Mouse (Mus musculus) CH12.LX (cell line): ENCODE data around the gene Mindy2. TPM values are rescaled to one million over a fixed set of nuclear protein-coding genes. Genes with fewer than 3 reads are reported as not detected.

Experiments
- DNase-seq: peaks from one replicate; pipeline ENCODE4 v3.0.0-alpha.2; 2013; ENCODE audit errors: extremely low read depth
- H3K27ac ChIP-seq: 2 replicates; pipeline ENCODE4 v1.5.1; 2012; ENCODE audit warnings: low read depth, mild to moderate bottlenecking, control low read depth, moderate library complexity; ENCODE audit not compliant: insufficient read depth
- H3K27me3 ChIP-seq: replicated peaks from 2 replicates; pipeline ENCODE3; 2012; ENCODE audit warnings: inconsistent platforms
- H3K36me3 ChIP-seq, 2 experiments: replicated peaks in 1 of 2; 2 replicates each; pipeline versions ENCODE3 to v1.6.1; 2012; ENCODE audit warnings: inconsistent platforms in 1 of 2, low read length in 1 of 2, mild to moderate bottlenecking in 1 of 2, mixed read lengths in 1 of 2, moderate library complexity in 1 of 2; ENCODE audit not compliant: control insufficient read depth in 1 of 2, insufficient read depth in 1 of 2
- H3K4me1 ChIP-seq, 2 experiments: 2 replicates each; pipeline ENCODE4 v1.6.1; 2012; ENCODE audit warnings: inconsistent platforms in 1 of 2, moderate library complexity in 1 of 2; ENCODE audit not compliant: insufficient read depth in 2 of 2, control insufficient read depth in 1 of 2
- H3K4me2 ChIP-seq: 2 replicates; pipeline ENCODE4 v1.6.1; 2012; ENCODE audit warnings: low read depth, mild to moderate bottlenecking, control low read depth; ENCODE audit not compliant: poor library complexity, insufficient read depth, severe bottlenecking
- H3K4me3 ChIP-seq, 3 experiments: fragments of 150-350 bp in 1 of 3; sonication (generic) in 1 of 3; replicated peaks in 1 of 3; 2 replicates each; pipeline versions ENCODE3 to v1.5.1; 2011 to 2012; ENCODE audit warnings: low read depth in 2 of 3, low read length in 2 of 3, mild to moderate bottlenecking in 2 of 3, moderate library complexity in 2 of 3, control low read depth in 1 of 3, improper control_type of control experiment in 1 of 3, inconsistent platforms in 1 of 3, mixed read lengths in 1 of 3; ENCODE audit not compliant: poor library complexity in 1 of 3
- H3K79me2 ChIP-seq: replicated peaks from 2 replicates; pipeline ENCODE4 v1.6.1; 2012; ENCODE audit warnings: mild to moderate bottlenecking, moderate library complexity; ENCODE audit not compliant: control insufficient read depth, poor library complexity, insufficient read depth, severe bottlenecking; ENCODE audit errors: extremely low read depth
- H3K9ac ChIP-seq: 2 replicates; pipeline ENCODE4 v1.6.1; 2012; ENCODE audit warnings: low read depth, mild to moderate bottlenecking, control low read depth, moderate library complexity; ENCODE audit not compliant: insufficient read depth
- H3K9me3 ChIP-seq: replicated peaks from 2 replicates; pipeline ENCODE3; 2012; ENCODE audit warnings: low read length, inconsistent platforms, mixed read lengths
- CHD2 ChIP-seq: IDR thresholded peaks from 2 replicates; pipeline ENCODE4 v1.6.1; 2011; ENCODE audit warnings: low read length, improper control_type of control experiment
- CTCF ChIP-seq, 2 experiments: IDR thresholded peaks in 1 of 2; conservative IDR thresholded peaks in 1 of 2; 2 replicates each; pipeline ENCODE4 v1.5.1; 2011 to 2012; ENCODE audit warnings: low read depth in 2 of 2, low read length in 2 of 2, improper control_type of control experiment in 1 of 2, inconsistent platforms in 1 of 2, mild to moderate bottlenecking in 1 of 2, moderate library complexity in 1 of 2
- EP300 ChIP-seq: IDR thresholded peaks from 2 replicates; pipeline ENCODE4 v1.6.1; 2011; ENCODE audit warnings: low read length, improper control_type of control experiment
- ETS1 ChIP-seq: conservative IDR thresholded peaks from 2 replicates; pipeline ENCODE4 v1.6.1; 2012; ENCODE audit warnings: low read depth, mild to moderate bottlenecking, inconsistent platforms, low read length, improper control_type of control experiment, moderate library complexity
- GABPA ChIP-seq: IDR thresholded peaks from 2 replicates; pipeline ENCODE4 v1.6.1; 2012; ENCODE audit warnings: low read depth, low read length, improper control_type of control experiment, inconsistent platforms; ENCODE audit not compliant: insufficient replicate concordance
- IRF4 ChIP-seq: IDR thresholded peaks from 2 replicates; pipeline ENCODE4 v1.6.1; 2014; ENCODE audit warnings: low read depth, mild to moderate bottlenecking, inconsistent platforms, low read length, improper control_type of control experiment
- MAFK ChIP-seq: IDR thresholded peaks from 2 replicates; pipeline ENCODE4 v1.6.1; 2011; ENCODE audit warnings: low read length, improper control_type of control experiment; ENCODE audit not compliant: insufficient replicate concordance
- MAX ChIP-seq: IDR thresholded peaks from 2 replicates; pipeline ENCODE4 v1.6.1; 2011; ENCODE audit warnings: low read length, improper control_type of control experiment
- MXI1 ChIP-seq: IDR thresholded peaks from 2 replicates; pipeline ENCODE4 v1.6.1; 2011; ENCODE audit warnings: mild to moderate bottlenecking, low read depth, low read length, improper control_type of control experiment
- NELFE ChIP-seq: IDR thresholded peaks from 2 replicates; pipeline ENCODE4 v1.6.1; 2011; ENCODE audit warnings: low read depth, low read length, improper control_type of control experiment
- PAX5 ChIP-seq: IDR thresholded peaks from 2 replicates; pipeline ENCODE4 v1.6.1; 2012; ENCODE audit warnings: low read length, inconsistent platforms, mixed read lengths
- POLR2A ChIP-seq: IDR thresholded peaks from 2 replicates; pipeline ENCODE4 v1.6.1; 2011; ENCODE audit warnings: low read depth, mild to moderate bottlenecking, improper control_type of control experiment, low read length
- POLR2AphosphoS2 ChIP-seq: IDR thresholded peaks from 2 replicates; pipeline ENCODE4 v1.6.1; 2011; ENCODE audit warnings: low read depth, low read length, improper control_type of control experiment
- RAD21 ChIP-seq: IDR thresholded peaks from 2 replicates; pipeline ENCODE4 v1.6.1; 2011; ENCODE audit warnings: low read depth, mild to moderate bottlenecking, low read length, improper control_type of control experiment, moderate library complexity
- RCOR1 ChIP-seq: conservative IDR thresholded peaks from 2 replicates; pipeline ENCODE4 v1.6.1; 2012; ENCODE audit warnings: low read depth, mild to moderate bottlenecking, inconsistent platforms, low read length, improper control_type of control experiment
- SIN3A ChIP-seq: IDR thresholded peaks from 2 replicates; pipeline ENCODE4 v1.6.1; 2012; ENCODE audit warnings: low read length, improper control_type of control experiment, inconsistent platforms
- TBP ChIP-seq: conservative IDR thresholded peaks from 2 replicates; pipeline ENCODE4 v1.6.1; 2011; ENCODE audit warnings: low read depth, low read length, improper control_type of control experiment
- UBTF ChIP-seq: IDR thresholded peaks from 2 replicates; pipeline ENCODE4 v1.6.1; 2012; ENCODE audit warnings: low read depth, mild to moderate bottlenecking, inconsistent platforms, low read length, improper control_type of control experiment, moderate library complexity
- ZKSCAN1 ChIP-seq: IDR thresholded peaks from 2 replicates; pipeline ENCODE4 v1.6.1; 2012; ENCODE audit warnings: low read depth, inconsistent platforms, low read length, improper control_type of control experiment, borderline replicate concordance
- ZMIZ1 ChIP-seq: IDR thresholded peaks from 2 replicates; pipeline ENCODE4 v1.6.1; 2012; ENCODE audit warnings: low read depth, mild to moderate bottlenecking, inconsistent platforms, low read length, improper control_type of control experiment
- dilution Hi-C: fragments of 300-500 bp; cut with MboI; formaldehyde crosslinking; loops from 2 replicates; pipeline ENCODE4 v1.14.3; 2020; ENCODE audit warnings: low sequenced_read_pairs; ENCODE audit not compliant: extremely low pct_unique_long_range_greater_than_20kb, extremely low pct_ligation_motif_present
- in situ Hi-C: fragments of 300-500 bp; cut with MboI; formaldehyde crosslinking; loops from 3 replicates; pipeline ENCODE4 v1.14.3; 2019; ENCODE audit warnings: low sequenced_read_pairs, low pct_ligation_motif_present, low pct_unique_long_range_greater_than_20kb, mixed read lengths
- polyA plus RNA-seq: library from polyadenylated mRNA; unstranded; fragments of >175 nt; gene quantifications from 2 replicates; pipeline ENCODE4 v1.2.1, GENCODE M21; 2012; ENCODE audit warnings: low read depth; ENCODE audit not compliant: insufficient read length
- total RNA-seq, 2 experiments: library from RNA; depleted of rRNA; stranded (reverse); fragments of 300-350 nt in 1 of 2; fragments of >200 nt in 1 of 2; gene quantifications; 2 replicates each; pipeline ENCODE4 v1.2.3; 2012 to 2014

Gene Mindy2
- total and polyA plus RNA-seq, 3 experiments, result 5.9 to 9.9 (median 7.0) TPM

GRCm38 (mm10) chr9:70611026-70611673, 45.8 kb downstream of the Mindy2 start (continued):
- TF ChIP-seq CHD2 (no peak), RCOR1 (no peak), POLR2A (no peak), PAX5 (no peak), MAFK (no peak), ZMIZ1 (no peak), UBTF (no peak)

DNA sequence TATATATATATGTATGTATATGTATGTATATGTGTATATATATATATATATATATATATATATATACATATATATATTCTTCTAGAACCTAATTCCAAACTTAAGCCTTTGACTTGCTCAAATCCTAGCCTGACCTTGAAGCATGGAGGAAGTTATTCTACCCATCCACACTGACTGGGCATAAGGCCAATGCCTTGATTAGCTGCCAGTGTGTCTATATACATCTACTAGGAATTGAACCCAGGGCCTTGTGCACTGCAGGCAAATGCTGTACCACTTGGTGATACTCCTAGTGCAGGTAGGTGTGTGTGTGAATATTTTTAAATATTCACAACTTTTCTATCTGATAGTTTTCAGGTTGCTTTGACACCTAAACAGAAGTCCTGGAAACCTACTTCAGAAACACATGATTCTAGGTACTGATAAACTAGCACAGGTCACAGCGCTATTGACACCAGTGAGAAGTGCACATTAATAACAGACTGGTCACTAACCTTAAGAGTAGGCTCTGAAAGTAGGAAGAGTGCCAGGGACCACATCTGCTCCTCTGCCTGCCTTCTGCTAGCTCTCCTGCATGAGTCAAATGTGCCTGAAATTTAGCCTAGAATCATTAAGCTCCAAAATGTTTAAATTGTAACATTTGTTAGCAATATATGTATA, 54.7 kb downstream of the Mindy2 start:
- no peaks in the 10 kb centered on the region for H3K79me2 ChIP-seq
- H3K4me2 ChIP-seq, result no peak overlapping the region
- no peak for DNase-seq
- dilution Hi-C loops (no loop called here), in situ Hi-C loops (no loop called here)
- H3K36me3 ChIP-seq, result peaks cover 27 to 73% of the 10 kb centered on the region in 2 experiments
- H3K27me3 ChIP-seq, result no peaks in the 10 kb centered on the region
- TF ChIP-seq SIN3A, result no peak
- no peak for TF ChIP-seq POLR2A
- TF ChIP-seq IRF4, result no peak
- TF ChIP-seq RAD21, result no peak
- TF ChIP-seq MAX, result no peak
- no peak for TF ChIP-seq EP300
- TF ChIP-seq NELFE, result no peak
- H3K9me3 ChIP-seq, result no peaks in the 10 kb centered on the region
- no peak overlapping the region for H3K27ac ChIP-seq
- no peaks in the 10 kb centered on the region for H3K4me1 ChIP-seq
- H3K4me3 ChIP-seq, result no peak overlapping the region
- H3K9ac ChIP-seq, result no peak overlapping the region

- TF ChIP-seq ZKSCAN1 (no peak), TBP (no peak), CTCF (conservative IDR thresholded peaks at IDR 0.05 in 1 of 2, IDR thresholded peaks at IDR 0.05 in 1 of 2; ENCODE audit: low read depth in 2 of 2, low read length in 2 of 2) (no peak), RAD21 (no peak), EP300 (no peak), GABPA (no peak), ZMIZ1 (no peak), POLR2AphosphoS2 (no peak), ETS1 (no peak), MXI1 (no peak)
- in situ Hi-C loops (no loop called here), dilution Hi-C loops (no loop called here)
- Histone ChIP-seq H3K4me1 (no peaks in the 10 kb centered on the region), H3K4me2 (no peak overlapping the region), H3K9ac (no peak overlapping the region), H3K4me3 (no peak overlapping the region), H3K27me3 (no peaks in the 10 kb centered on the region), H3K27ac (no peak overlapping the region), H3K36me3 (peaks cover 25 to 68% of the 10 kb centered on the region in 2 experiments), H3K79me2 (no peaks in the 10 kb centered on the region), H3K9me3 (no peaks in the 10 kb centered on the region)
- DNase-seq, result no peak
Measured at GRCm38 (mm10) chr9:70598271-70598670, 58.7 kb downstream of the Mindy2 start.
